Mouse (Mus musculus): Measurements from ENCODE around the gene Lmtk3.

DNA sequence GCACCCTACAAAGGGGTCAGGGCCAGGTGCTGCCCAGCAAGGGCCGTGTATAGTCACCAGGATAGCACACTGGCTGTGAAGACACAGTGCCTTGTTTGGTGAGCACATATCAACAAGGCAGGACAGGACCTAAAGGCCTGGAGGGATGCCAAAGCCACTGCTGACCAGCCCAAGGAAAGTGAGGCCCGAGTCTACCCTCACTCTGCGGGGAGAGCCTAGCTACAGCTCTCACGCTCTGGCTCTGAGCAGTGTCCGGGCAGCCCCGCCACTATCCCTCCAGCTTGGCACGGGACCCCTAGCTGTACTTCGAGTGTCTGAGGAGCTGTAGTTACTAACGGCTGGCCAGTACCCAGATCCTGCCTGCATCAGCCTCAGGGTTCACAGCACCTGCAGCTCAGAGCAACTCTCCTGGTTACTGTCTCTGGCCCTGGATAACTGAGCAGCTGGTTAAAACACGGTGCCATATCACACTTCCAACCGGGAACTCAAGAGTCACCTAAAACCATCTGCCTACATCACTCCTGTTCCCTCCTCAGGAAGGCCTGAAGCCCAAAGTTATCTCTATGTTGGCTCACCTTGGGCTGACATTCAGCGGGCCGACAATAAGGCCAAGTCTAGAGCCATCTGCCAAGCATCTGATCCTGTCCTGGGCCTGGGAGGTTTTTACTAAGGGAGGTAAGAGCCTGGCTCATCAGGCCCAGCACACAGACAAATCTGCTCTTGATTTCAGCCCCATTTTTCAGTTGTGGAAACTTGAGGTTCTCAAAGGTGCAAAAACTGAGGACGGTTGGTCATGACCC is 25.9 kb downstream of the Lmtk3 start:
- no peak for TF ChIP-seq CTCF (IDR thresholded peaks at IDR 0.05; ENCODE audit: low read depth)
- TF ChIP-seq EP300 (optimal IDR thresholded peaks at IDR 0.05) = no peak

Measured in stomach, postnatal 0 days (tissue).